Mouse (Mus musculus) erythroblast, embryonic 14.5 days (primary cell): ENCODE results near the gene Pigl.

Source experiments
- GATA1 ChIP-seq: IDR thresholded peaks from 2 replicates; pipeline ENCODE4 v1.6.1; 2012; ENCODE audit warnings: low read length, inconsistent platforms, mixed read lengths
- TAL1 ChIP-seq: IDR thresholded peaks from 3 replicates; pipeline ENCODE4 v1.6.1; 2012; ENCODE audit warnings: low read length, inconsistent platforms, mixed read lengths

- no peak for TF ChIP-seq TAL1
- no peak for TF ChIP-seq GATA1
These were observed 5.1 kb downstream of the Pigl start for GRCm38 (mm10) chr11:62463225-62463915.
